Mouse (Mus musculus): ENCODE measurements around the gene Fam160a2. TPM values are rescaled to one million over a fixed set of nuclear protein-coding genes. Genes with fewer than 3 reads are reported as not detected.

The Fam160a2 gene
- polyA plus RNA-seq (2012; fragmentation: generic; extraction: Trizol) = 16.4 TPM

- Histone ChIP-seq H3K36me3 (ENCODE audit: control insufficient read depth, insufficient read depth) (peaks cover 5% of the 10 kb centered on the region), H3K27me3 (ENCODE audit: control insufficient read depth, insufficient read depth, insufficient read length) (no peaks in the 10 kb centered on the region), H3K79me2 (ENCODE audit: control insufficient read depth, insufficient read depth) (peaks cover 36% of the 10 kb centered on the region), H3K4me3 (peak within 1 kb of the TSS; percentile 40), H3K4me2 (ENCODE audit: low read depth) (peak within 1 kb of the TSS; percentile 73), H3ac (ENCODE audit: control insufficient read depth, insufficient read length) (peak within 1 kb of the TSS; percentile 80)
- TF ChIP-seq POLR2AphosphoS2 (IDR thresholded peaks at IDR 0.05; ENCODE audit: insufficient read length, low read depth) (peak; percentile 70), SRF (IDR thresholded peaks at IDR 0.05; ENCODE audit: control insufficient read depth, insufficient read length, low read depth) (peak; percentile 58), POLR2A (IDR thresholded peaks at IDR 0.05; ENCODE audit: insufficient read length, low read depth) (peak; percentile 78), TCF3 (IDR thresholded peaks at IDR 0.05; ENCODE audit: insufficient read length, low read depth) (no peak), USF1 (IDR thresholded peaks at IDR 0.05; ENCODE audit: low read depth) (no peak), TCF12 (IDR thresholded peaks at IDR 0.05; ENCODE audit: insufficient read depth, poor library complexity, severe bottlenecking) (no peak), REST (IDR thresholded peaks at IDR 0.05; ENCODE audit: insufficient read depth, insufficient read length) (no peak), E2F4 (IDR thresholded peaks at IDR 0.05; ENCODE audit: insufficient read depth) (no peak), MYOD1 (IDR thresholded peaks at IDR 0.05; ENCODE audit: control insufficient read depth in 1 of 3, insufficient read length in 2 of 3, low read depth in 2 of 3) (peak in 1 of 3 experiments; percentile 39)
Observed at GRCm38 (mm10) chr7:105399935-105400624, at the start of gene Fam160a2. Gene Fam160a2 (minus strand): TSS chr7:105400054.

- Histone ChIP-seq H3K27me3 (ENCODE audit: control insufficient read depth, insufficient read depth, insufficient read length) (no peaks in the 10 kb centered on the region), H3ac (ENCODE audit: control insufficient read depth, insufficient read length) (no peak overlapping the region), H3K79me2 (ENCODE audit: control insufficient read depth, insufficient read depth) (no peaks in the 10 kb centered on the region), H3K36me3 (ENCODE audit: control insufficient read depth, insufficient read depth) (no peaks in the 10 kb centered on the region), H3K4me2 (ENCODE audit: low read depth) (no peak overlapping the region), H3K4me3 (no peak overlapping the region)
- TF ChIP-seq MAX (IDR thresholded peaks at IDR 0.05; ENCODE audit: low read depth) (no peak), TCF3 (IDR thresholded peaks at IDR 0.05; ENCODE audit: insufficient read length, low read depth) (no peak), TCF12 (IDR thresholded peaks at IDR 0.05; ENCODE audit: insufficient read depth, poor library complexity, severe bottlenecking) (no peak), POLR2AphosphoS2 (IDR thresholded peaks at IDR 0.05; ENCODE audit: insufficient read length, low read depth) (no peak), SRF (IDR thresholded peaks at IDR 0.05; ENCODE audit: control insufficient read depth, insufficient read length, low read depth) (no peak), POLR2A (IDR thresholded peaks at IDR 0.05; ENCODE audit: insufficient read length, low read depth) (no peak)
Observed at GRCm38 (mm10) chr7:105445076-105445475, 45.2 kb upstream of the Fam160a2 start.

- no peaks in the 10 kb centered on the region for H3K36me3 ChIP-seq (ENCODE audit: control insufficient read depth, insufficient read depth)
Observed at GRCm38 (mm10) chr7:105441426-105441825, 41.6 kb upstream of the Fam160a2 start.

GRCm38 (mm10) chr7:105437979-105438772 lies 38.3 kb upstream of the Fam160a2 start:
- no peak overlapping the region for H3ac ChIP-seq (ENCODE audit: control insufficient read depth, insufficient read length)
- H3K79me2 ChIP-seq (ENCODE audit: control insufficient read depth, insufficient read depth) = no peaks in the 10 kb centered on the region
- TF ChIP-seq MAX (IDR thresholded peaks at IDR 0.05; ENCODE audit: low read depth) (no peak), REST (IDR thresholded peaks at IDR 0.05; ENCODE audit: insufficient read depth, insufficient read length) (no peak), TCF12 (IDR thresholded peaks at IDR 0.05; ENCODE audit: insufficient read depth, poor library complexity, severe bottlenecking) (no peak), MYOG (IDR thresholded peaks at IDR 0.05; ENCODE audit: control insufficient read depth in 1 of 3, insufficient read depth in 1 of 3, insufficient read length in 2 of 3, low read depth in 2 of 3) (no peak)
- H3K4me3 ChIP-seq = no peak overlapping the region
- no peaks in the 10 kb centered on the region for H3K36me3 ChIP-seq (ENCODE audit: control insufficient read depth, insufficient read depth)
- no peak overlapping the region for H3K4me2 ChIP-seq (ENCODE audit: low read depth)
- no peaks in the 10 kb centered on the region for H3K27me3 ChIP-seq (ENCODE audit: control insufficient read depth, insufficient read depth, insufficient read length)

More at GRCm38 (mm10) chr7:105441426-105441825, 41.6 kb upstream of the Fam160a2 start:
- Histone ChIP-seq H3K79me2 (ENCODE audit: control insufficient read depth, insufficient read depth) (no peaks in the 10 kb centered on the region), H3ac (ENCODE audit: control insufficient read depth, insufficient read length) (no peak overlapping the region), H3K4me2 (ENCODE audit: low read depth) (no peak overlapping the region), H3K4me3 (no peak overlapping the region), H3K27me3 (ENCODE audit: control insufficient read depth, insufficient read depth, insufficient read length) (no peaks in the 10 kb centered on the region)
- TF ChIP-seq MYOD1 (IDR thresholded peaks at IDR 0.05; ENCODE audit: control insufficient read depth in 1 of 3, insufficient read length in 2 of 3, low read depth in 2 of 3) (no peak), MYOG (IDR thresholded peaks at IDR 0.05; ENCODE audit: control insufficient read depth in 1 of 3, insufficient read depth in 1 of 3, insufficient read length in 2 of 3, low read depth in 2 of 3) (no peak), POLR2AphosphoS2 (IDR thresholded peaks at IDR 0.05; ENCODE audit: insufficient read length, low read depth) (no peak), TCF12 (IDR thresholded peaks at IDR 0.05; ENCODE audit: insufficient read depth, poor library complexity, severe bottlenecking) (no peak), USF1 (IDR thresholded peaks at IDR 0.05; ENCODE audit: low read depth) (no peak), TCF3 (IDR thresholded peaks at IDR 0.05; ENCODE audit: insufficient read length, low read depth) (no peak), CEBPB (IDR thresholded peaks at IDR 0.05; ENCODE audit: insufficient read depth, poor library complexity, severe bottlenecking) (no peak), SRF (IDR thresholded peaks at IDR 0.05; ENCODE audit: control insufficient read depth, insufficient read length, low read depth) (no peak), MAX (IDR thresholded peaks at IDR 0.05; ENCODE audit: low read depth) (no peak)

- no peak overlapping the region for H3K4me2 ChIP-seq (ENCODE audit: low read depth)
- H3ac ChIP-seq (ENCODE audit: control insufficient read depth, insufficient read length) = no peak overlapping the region
- no peaks in the 10 kb centered on the region for H3K27me3 ChIP-seq (ENCODE audit: control insufficient read depth, insufficient read depth, insufficient read length)
- H3K79me2 ChIP-seq (ENCODE audit: control insufficient read depth, insufficient read depth) = no peaks in the 10 kb centered on the region
- H3K36me3 ChIP-seq (ENCODE audit: control insufficient read depth, insufficient read depth) = no peaks in the 10 kb centered on the region
- TF ChIP-seq CEBPB (IDR thresholded peaks at IDR 0.05; ENCODE audit: insufficient read depth, poor library complexity, severe bottlenecking) (no peak), USF1 (IDR thresholded peaks at IDR 0.05; ENCODE audit: low read depth) (no peak), POLR2AphosphoS2 (IDR thresholded peaks at IDR 0.05; ENCODE audit: insufficient read length, low read depth) (no peak), MAX (IDR thresholded peaks at IDR 0.05; ENCODE audit: low read depth) (no peak), TCF12 (IDR thresholded peaks at IDR 0.05; ENCODE audit: insufficient read depth, poor library complexity, severe bottlenecking) (no peak), SRF (IDR thresholded peaks at IDR 0.05; ENCODE audit: control insufficient read depth, insufficient read length, low read depth) (no peak), E2F4 (IDR thresholded peaks at IDR 0.05; ENCODE audit: insufficient read depth) (no peak), MYOD1 (IDR thresholded peaks at IDR 0.05; ENCODE audit: control insufficient read depth in 1 of 3, insufficient read length in 2 of 3, low read depth in 2 of 3) (no peak), TCF3 (IDR thresholded peaks at IDR 0.05; ENCODE audit: insufficient read length, low read depth) (no peak), REST (IDR thresholded peaks at IDR 0.05; ENCODE audit: insufficient read depth, insufficient read length) (no peak), MYOG (IDR thresholded peaks at IDR 0.05; ENCODE audit: control insufficient read depth in 1 of 3, insufficient read depth in 1 of 3, insufficient read length in 2 of 3, low read depth in 2 of 3) (no peak), POLR2A (IDR thresholded peaks at IDR 0.05; ENCODE audit: insufficient read length, low read depth) (no peak)
- no peak overlapping the region for H3K4me3 ChIP-seq
Observed at GRCm38 (mm10) chr7:105434798-105435197, 34.9 kb upstream of the Fam160a2 start.

All from myocyte (in vitro differentiated cells).